Mouse (Mus musculus): ENCODE data around the gene 1700025C18Rik. TPM values are rescaled to one million over a fixed set of nuclear protein-coding genes. Genes with fewer than 3 reads are reported as not detected.
A peak's percentile ranks its signal among the peaks of the same experiment; 100 is the strongest.

Gene 1700025C18Rik
- total RNA-seq, 2 experiments from 2014 or later = not detected

GRCm38 (mm10) chr2:165035058-165035431 lies 55.5 kb downstream of the 1700025C18Rik start:
- DNase-seq = no peak

GRCm38 (mm10) chr2:165034131-165035057 lies 56.2 kb downstream of the 1700025C18Rik start, which contains the start of gene Ncoa5:
TSS of gene Ncoa5 (minus strand) at chr2:165034867.
- DNase-seq = peak; percentile 98 to 99

GRCm38 (mm10) chr2:165033306-165033705 lies 57.2 kb downstream of the 1700025C18Rik start:
- DNase-seq = no peak

- no peak for DNase-seq
Observed at GRCm38 (mm10) chr2:165032533-165032932, 58.0 kb downstream of the 1700025C18Rik start.

Other genes starting within 250 kb of the 1700025C18Rik start
- gene Pltp, start 233.0 kb downstream of the 1700025C18Rik start, total RNA-seq (2021) = 10 to 100 TPM; 21.1 to 34.7 TPM
- 10 to 100 TPM; 45.4 to 53.9 TPM for gene Pcif1, start 211.4 kb downstream of the 1700025C18Rik start, total RNA-seq (2021)
- gene Zfp335, start 179.0 kb downstream of the 1700025C18Rik start, total RNA-seq (2021) = 10 to 100 TPM; 14.8 to 18.3 TPM
- under 1 TPM; 0.56 to 0.60 TPM for gene Mmp9, start 150.0 kb downstream of the 1700025C18Rik start, total RNA-seq (2021)
- 1 to 10 TPM; 4.3 to 7.9 TPM for gene Slc12a5, start 129.9 kb downstream of the 1700025C18Rik start, total RNA-seq (2021)
- gene Ncoa5, start 55.9 kb downstream of the 1700025C18Rik start, total RNA-seq (2021) = 10 to 100 TPM; 28.9 to 36.0 TPM
- 1 to 10 TPM; 1.7 TPM for gene Cd40, start 35.1 kb downstream of the 1700025C18Rik start, total RNA-seq (2021)
- 1 to 10 TPM in 1 of 2 experiments, under 1 TPM in 1; 0.79 to 1.9 TPM for gene Cdh22, start 144.1 kb upstream of the 1700025C18Rik start, total RNA-seq (2021)
- 10 to 100 TPM; 44.4 to 59.5 TPM for gene Slc35c2, start 197.1 kb upstream of the 1700025C18Rik start, total RNA-seq (2021)
- 10 to 100 TPM; 25.8 to 27.9 TPM for gene Elmo2, start 235.7 kb upstream of the 1700025C18Rik start, total RNA-seq (2021)